Mouse (Mus musculus): Measurements from ENCODE around the gene Mvk.

Mvk gene

DNA sequence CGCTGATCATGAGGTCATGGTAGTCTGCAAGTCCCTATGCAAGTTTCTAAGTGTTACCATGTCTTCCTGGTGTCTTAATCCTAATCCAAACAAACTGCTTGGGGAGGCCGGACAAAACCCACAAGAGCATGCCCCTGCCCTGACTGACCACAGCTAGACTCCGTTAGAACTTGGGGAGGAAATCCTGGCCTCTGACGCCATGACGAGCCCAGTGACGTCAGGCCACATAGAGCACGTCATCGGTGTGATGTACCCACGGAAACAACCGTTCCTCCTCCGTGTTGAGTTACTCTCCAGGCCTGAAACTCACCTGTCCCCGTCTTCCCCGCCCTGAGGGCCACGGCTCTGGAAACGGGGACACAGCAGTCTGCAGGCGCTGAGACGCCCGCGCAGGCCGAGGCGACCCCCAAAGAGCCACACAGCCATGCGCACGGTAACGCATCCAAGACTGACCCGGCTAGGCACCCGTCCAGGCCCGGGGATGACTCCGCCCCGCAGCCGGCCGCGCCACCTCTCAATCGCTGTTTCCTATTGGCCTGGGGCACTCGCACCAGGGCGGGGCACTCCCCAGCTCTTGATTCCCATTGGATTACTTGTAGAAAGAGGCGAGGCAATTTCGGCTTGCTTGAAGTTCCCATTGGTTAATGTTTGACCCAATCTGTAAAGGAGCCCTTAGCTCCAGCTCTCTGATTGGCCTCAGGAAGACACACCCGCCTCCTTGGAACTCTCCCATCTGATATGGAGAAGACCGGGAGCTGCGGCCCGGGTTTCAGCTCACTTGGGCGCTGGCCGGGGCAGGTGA, at the start of gene Mvk, which contains the start of gene Mmab:
TSS of gene Mvk (plus strand) at position 704 of the 802 bp plus-strand sequence.
TSS of gene Mmab (minus strand) at position 495 of the 802 bp plus-strand sequence.
- DNase-seq, result peak; percentile 99

DNA sequence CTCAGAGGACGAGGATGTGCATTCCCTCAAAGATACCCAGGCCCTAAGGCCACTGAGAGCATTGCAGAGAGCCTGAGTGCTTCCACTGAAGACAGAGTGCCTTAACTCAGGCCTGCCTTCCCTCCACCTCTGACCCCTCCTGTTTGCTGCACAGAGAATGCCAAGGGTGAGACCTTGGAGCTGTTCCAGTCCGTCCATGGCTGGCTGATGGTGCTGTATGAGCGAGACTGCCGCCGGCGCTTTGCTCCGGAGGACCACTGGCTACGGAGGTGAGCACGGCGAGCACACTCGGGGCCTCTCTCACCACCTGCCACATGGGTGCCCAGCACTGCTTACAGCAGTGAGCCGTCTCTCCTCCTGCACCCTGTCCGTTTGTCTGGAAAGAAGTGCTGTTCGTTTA, 37.5 kb upstream of the Mvk start:
- DNase-seq, result no peak

DNA sequence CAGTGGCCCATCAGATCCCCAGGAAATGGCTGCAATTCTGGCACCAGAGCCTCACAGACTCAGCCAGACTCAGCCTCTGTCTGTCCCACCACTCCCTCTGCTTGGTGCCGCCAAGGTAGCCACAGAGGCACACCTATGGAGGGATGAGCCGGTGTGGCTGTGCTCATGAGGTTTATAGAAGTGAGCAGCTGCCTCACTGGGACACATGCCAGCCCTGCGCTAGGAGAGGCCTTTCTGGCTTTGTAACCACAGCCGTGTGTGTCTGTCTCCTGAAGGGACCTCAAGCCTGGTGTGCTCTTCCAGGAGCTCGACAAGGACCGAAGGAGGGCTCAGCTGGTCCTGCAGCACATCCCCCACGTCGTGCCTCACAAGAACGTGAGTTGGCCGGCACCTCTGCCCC, 36.8 kb upstream of the Mvk start:
- DNase-seq, result no peak

DNA sequence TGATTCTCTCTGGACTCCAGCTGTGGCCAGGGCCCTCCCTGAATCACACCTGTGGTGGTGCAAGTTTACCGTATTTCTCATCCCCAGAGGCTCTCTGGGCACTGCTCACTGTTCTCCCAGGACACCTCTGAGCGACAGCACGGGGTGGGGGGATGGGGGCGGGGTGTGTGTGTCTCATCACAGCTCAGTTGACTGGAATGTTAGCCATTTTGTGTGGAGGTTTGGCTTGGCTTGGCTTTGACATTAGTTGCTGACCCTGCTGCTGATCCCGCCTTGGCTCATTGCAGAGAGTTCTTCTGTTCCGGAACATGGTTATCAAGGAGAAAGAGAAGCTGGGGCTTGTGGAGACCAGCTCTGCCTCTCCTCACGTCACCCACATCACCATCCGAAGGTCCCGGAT, 36.3 kb upstream of the Mvk start:
- DNase-seq, result no peak

DNA sequence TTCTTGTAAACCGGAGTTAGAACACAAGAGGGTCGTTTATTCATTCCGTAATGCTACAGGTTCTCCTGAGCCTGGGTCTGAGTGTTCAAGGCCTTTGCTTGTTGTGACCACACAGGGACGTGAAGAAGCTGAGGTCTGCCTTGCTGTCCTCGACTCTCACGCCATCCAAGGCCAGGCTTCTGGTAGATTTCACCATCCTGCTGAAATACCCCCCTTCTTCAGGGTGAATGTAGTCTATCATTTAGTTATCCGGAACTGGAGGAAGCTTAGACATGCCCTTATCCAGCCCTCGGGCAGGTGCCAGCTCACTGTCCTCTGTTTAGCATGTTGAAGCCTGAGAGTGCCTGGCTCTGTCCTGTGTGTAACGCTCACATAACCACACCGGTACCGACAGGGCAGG, 35.2 kb upstream of the Mvk start:
- no peak for DNase-seq

DNA sequence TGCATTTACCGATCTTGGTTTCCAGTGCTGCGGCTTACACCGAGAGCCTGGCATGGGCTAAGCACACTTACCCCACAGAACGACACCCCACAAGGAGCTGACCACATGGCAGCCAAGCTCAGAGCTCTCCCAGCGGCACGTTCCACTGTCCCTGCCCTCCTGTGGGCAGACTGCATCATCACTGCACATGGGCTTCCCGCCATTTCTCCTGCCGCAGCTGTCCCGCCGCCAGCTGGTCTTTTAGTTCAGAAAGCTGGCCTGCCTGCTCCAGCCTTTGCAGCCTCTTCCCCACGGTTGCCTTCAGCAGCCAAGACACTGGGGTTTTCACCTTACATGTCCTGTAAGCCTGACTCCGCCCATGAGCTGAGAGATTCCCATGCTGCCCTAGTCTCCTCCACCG, 33.6 kb upstream of the Mvk start:
- no peak for DNase-seq

DNA sequence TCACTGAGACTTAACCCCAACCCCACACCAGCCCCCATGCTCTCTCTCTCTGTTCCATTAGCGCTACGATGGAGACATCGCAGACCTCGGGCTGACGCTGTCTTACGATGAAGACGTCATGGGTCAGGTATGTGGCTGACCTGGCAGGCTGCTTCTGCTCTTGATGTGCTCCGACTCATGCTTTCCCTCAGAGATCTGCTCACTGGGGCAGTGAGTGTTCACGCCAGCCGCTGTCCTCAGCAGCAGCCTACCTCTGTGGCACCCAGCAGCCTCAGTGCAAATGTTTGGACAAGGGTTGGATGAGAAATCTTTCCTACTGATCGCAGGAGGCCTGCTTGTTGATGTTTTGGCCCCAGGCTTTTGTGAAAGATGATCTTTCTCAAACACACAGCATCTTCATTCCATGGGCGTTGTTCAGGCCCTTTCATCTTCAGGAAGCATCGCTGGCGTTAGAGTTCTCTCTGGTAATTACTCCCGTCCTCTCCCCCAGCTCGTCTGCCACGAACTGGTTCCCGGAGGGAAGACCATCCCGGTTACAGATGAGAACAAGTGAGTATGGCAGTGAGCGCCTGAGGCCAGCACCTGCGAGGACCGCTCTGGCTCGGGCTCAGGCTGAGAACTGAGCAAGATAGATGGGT, 31.6 kb upstream of the Mvk start:
- DNase-seq, result no peak

DNA sequence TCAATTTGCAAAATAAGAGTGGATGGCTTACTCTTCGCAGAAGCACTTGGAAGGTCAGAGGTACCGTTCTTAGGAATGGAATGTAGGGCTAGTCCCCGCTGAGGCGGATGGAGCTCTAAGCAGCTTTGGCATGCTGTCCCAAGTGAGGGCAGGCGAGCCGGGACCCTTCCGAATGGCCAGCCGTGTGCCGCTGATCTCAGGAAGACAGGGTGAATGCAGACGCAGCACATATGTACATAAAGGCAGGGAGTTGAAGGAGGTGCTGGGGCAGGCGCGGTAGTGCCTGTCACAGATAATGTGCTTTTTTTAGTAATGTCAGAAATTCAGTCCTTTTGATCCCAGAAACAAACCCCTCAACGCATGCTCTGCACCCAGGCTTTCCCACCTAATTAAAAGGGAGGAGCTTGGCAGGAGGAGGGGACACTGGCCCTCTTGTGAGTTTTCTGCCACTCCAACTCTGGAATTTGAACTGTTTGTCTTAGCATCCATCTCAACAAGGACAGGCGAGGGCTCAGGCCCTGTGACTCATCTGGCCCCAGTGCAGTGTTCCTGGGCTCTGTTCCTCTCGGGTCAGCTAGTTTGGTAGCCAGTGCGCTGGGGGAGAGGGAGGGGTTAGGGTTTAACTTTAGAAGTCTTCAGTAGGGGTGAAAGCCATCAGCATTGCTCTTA, 30.9 kb upstream of the Mvk start:
- DNase-seq, result peak; percentile 24 to 44

GRCm38 (mm10) chr5:114415606-114416005, 28.5 kb upstream of the Mvk start:
- DNase-seq, result no peak

DNA sequence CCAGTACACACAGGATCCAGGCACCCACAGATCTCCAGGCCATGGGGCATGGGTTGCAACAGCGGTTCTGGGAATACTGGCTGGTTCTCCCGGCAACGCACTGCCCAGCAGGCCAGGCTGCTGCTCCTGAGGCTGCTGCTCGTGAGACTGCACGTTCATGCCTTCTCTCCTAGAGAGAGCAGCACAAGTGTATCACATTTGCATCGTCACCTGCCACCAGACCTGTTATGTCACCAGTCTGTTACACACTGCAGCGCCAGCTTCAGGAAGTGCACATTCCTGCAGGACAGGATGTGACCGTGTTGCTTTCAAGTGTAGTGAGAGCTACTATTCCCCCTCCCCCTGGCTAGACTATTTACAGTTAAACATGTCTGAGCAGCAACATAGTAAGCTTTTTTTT, 27.2 kb upstream of the Mvk start:
- DNase-seq, result no peak

DNA sequence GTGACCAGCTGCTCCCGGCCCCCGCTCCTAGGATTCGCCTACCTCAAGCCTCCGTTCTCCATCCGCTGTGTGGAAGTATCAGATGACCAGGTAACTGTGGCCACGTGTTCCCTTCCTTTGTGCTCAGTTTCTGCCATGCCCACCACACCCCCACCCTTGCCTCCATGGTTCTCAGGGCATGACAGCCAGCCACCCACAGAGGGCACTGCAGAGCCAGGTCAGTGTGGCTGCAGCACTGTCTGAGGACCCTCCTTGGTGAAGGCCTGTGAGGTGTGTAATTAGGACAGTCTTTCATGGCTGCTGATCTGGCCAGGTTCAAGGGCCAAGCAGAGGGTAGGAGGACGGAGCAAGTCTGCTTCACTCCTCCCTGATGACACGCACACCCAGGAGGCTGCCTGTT, 25.5 kb upstream of the Mvk start:
- peak; percentile 55 to 62 for DNase-seq

GRCm38 (mm10) chr5:114421561-114422298, 22.3 kb upstream of the Mvk start:
- DNase-seq, result no peak

- no peak for DNase-seq
These were observed 21.5 kb upstream of the Mvk start for GRCm38 (mm10) chr5:114422591-114422990.

DNA sequence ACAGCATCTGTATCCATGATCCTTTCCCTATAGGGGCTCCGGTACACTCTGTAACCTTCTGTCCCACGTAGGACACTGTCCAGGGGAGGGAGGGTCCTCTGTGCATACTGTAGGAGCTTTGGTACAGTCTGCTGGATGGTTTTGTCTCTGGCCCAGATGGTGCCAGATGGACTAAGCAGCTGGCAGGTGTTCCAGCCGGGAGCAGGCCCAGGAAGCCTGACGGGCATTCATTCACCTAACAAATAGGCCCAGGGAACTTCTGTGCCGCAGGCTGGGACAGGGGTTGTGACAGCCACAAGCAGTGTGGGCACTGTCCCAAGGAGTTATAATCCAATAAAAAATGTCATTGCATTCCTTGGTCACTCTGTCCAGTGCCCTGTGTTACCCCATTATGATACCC, 20.1 kb upstream of the Mvk start:
- no peak for DNase-seq

- DNase-seq, result no peak
These were observed 17.3 kb upstream of the Mvk start for GRCm38 (mm10) chr5:114426732-114427131.

DNA sequence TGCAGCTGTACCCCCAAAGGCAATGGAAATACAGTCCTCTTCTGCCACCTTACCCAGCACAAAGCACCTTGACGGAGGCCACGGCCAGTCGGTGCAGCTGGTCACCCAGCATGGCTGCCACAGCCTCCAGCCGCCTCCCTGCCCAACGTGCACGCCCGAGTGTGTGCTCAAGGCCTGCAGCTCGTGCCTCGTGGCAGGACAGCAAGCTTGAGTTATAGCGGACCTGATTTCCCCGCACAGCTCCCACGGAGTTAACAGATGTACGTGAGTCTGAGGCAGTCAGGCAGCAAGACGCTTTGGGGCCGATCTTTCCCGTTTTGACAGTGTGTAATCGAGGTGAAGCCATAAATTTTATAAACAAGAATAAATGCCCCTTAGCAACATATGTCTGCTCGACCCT, 15.4 kb upstream of the Mvk start:
- peak in 1 of 2 experiments; percentile 18 for DNase-seq

DNA sequence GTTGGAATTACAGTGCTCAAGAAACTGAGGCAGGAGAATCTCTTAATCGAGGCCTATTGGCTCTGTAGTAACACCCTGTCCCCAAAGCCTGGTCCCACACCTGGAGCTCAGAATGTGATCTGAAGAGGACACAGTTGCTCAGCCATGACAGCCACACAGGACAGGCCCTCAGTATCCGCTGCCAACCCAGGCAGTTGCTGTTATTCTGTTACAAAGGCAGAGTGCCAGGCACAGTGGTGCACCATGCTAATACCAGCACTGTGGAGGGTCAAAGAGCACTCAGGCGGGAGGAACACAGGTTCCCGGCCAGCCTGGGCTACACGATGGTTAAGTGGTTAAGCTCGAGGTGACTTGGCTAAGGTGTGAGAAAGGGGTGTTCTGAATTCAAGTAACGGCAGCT, 14.3 kb upstream of the Mvk start:
- no peak for DNase-seq

GRCm38 (mm10) chr5:114434359-114434758, 9.7 kb upstream of the Mvk start:
- no peak for DNase-seq

- DNase-seq, result no peak
These were observed 8.5 kb upstream of the Mvk start for GRCm38 (mm10) chr5:114435588-114435987.

DNA sequence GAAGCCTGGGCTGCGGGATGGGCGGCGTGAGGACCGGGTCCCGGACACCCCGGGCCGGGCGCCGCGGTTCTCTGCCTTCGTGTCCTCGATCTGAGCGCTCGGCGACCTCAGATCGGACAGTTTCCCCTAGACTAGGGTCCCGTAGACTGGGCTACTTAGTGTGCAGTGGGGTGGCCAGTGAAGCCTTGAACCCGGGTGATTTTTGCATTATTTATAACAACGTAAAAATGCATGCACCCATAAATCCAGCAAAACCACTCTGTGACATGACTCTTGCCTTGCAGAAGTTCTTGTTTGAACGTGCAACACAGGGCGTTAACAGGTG, 261 bp downstream of the Mvk start:
- no peak for DNase-seq

DNA sequence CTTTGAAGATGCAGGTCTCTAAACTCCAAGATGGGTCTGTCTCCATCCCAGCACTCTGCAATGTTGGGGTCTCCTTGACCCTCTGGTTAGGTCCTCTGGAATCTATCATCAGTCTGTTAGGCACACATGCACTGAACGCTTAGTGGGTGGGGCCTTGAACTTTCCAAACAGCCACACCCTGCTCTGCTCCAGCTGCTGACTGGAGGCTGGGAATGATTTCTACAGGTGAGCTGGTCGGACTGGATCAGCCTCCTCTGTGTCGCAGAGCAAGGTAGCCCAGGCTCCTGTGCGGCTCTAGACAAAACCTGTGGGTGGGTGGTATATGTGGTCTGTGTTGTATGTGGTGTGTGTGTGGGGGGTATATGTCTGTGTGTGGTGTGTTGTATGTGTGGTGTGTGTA, 4.9 kb downstream of the Mvk start:
- DNase-seq, result no peak

DNA sequence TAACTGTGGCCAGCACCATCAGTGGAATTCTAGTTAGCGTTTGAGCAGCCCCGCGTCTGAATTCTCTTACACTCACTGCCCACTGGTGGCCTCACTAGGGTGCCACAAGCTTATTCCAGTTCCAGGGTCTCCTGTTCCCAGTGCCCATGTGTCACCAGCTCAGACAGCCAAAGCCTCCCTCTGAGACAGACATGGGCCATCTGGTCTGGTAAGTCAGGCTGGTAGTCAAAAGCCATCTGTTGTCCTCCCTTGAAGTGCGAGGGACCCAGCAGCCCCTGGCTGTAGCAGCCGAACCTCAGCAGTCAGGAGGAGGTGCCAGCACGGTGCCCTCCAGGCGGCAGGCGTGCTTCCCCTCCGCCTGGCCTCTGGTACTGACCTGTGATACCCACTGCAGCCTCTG, 12.2 kb downstream of the Mvk start:
- DNase-seq, result peak in 1 of 2 experiments; percentile 28

- no peak for DNase-seq
These were observed 13.0 kb downstream of the Mvk start for GRCm38 (mm10) chr5:114456995-114457605.
